In the genomic region with DNA sequence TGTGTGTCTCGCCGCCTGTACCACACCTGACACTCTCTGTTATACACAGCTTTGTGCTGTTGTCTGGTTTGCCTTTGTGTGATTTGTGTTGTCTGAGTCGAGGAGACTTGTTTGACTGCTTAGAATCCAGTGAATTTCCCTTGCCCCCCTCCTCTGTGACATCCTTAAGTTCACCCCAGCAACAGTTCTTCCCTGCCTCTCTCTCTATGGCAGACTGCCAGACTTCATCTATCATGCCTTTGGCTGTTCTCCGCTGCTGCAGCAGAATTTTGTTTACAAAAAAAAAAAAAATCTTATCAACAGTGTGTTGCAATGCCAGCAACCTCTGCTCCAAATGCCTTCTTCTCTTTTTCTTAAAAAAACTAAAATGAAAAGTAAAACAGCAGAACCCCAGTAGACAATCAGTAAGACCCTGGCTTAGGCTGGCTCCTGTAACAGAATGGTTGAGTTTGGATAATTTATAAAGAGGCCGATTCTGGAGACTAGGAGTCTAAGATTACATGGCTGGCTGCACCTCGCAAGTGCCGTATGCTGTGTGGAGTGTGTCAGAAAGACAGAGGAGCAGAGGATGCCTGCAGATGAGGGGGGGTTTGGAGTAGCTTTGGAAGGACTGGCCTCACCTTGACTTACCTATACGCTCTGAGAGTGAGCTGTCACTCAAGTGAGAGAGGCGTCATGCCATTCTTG, we compare ENCODE assay signal across 7 mouse cellular contexts. TPM values are rescaled to one million over a fixed set of nuclear protein-coding genes. Genes with fewer than 3 reads are reported as not detected.
DNase-seq lines count a peak whose midpoint lies in the region; ATAC-seq and TF ChIP-seq lines count a peak whose summit lies in the region.

No protein-coding gene starts in this region.

- TF ChIP-seq CTCF in MEL (IDR thresholded peaks at IDR 0.05 in 2 of 3, conservative IDR thresholded peaks at IDR 0.05 in 1 of 3; ENCODE audit: control insufficient read depth in 1 of 3, insufficient read depth in 1 of 3, low read depth in 2 of 3, low read length in 3 of 3, poor library complexity in 1 of 3, severe bottlenecking in 1 of 3) = no peak
- no peak for TF ChIP-seq CTCF in kidney, postnatal 0 days (IDR thresholded peaks at IDR 0.05; ENCODE audit: low read depth)
- TF ChIP-seq CTCF in midbrain, postnatal 0 days (IDR thresholded peaks at IDR 0.05) = no peak

- no peak overlapping the region for H3K4me2 ChIP-seq in heart, embryonic 11.5 days
- peak overlapping the region; percentile 11; the same call in 1 of the 2 replicates for H3K4me2 ChIP-seq in kidney, postnatal 0 days (ENCODE audit: low read length)
- H3K4me2 ChIP-seq in midbrain, postnatal 0 days (ENCODE audit: low read depth, low read length, poor library complexity, severe bottlenecking) = no peak overlapping the region

- no peaks in the 10 kb centered on the region for H3K79me2 ChIP-seq in MEL (ENCODE audit: control insufficient read depth, insufficient read depth, low read length, poor library complexity)

- no peak for ATAC-seq in heart, embryonic 11.5 days (replicated peaks; ENCODE audit: insufficient number of reproducible peaks, low FRiP score, low TSS enrichment)
- ATAC-seq in kidney, postnatal 0 days (replicated peaks; ENCODE audit: low FRiP score, low read depth) = no peak
- peak; percentile 63 for ATAC-seq in midbrain, postnatal 0 days (ENCODE audit: low FRiP score)
- ATAC-seq in erythroblast, adult 5-6 weeks (replicated peaks; ENCODE audit: low FRiP score, poor library complexity, severe bottlenecking) = no peak

- H3K9me3 ChIP-seq in MEL (replicated peaks; ENCODE audit: insufficient read depth, low read length) = no peaks in the 10 kb centered on the region
- H3K9me3 ChIP-seq in heart, embryonic 11.5 days (replicated peaks; ENCODE audit: control insufficient read depth, low read length) = no peaks in the 10 kb centered on the region
- no peaks in the 10 kb centered on the region for H3K9me3 ChIP-seq in kidney, postnatal 0 days (replicated peaks; ENCODE audit: low read length)
- no peaks in the 10 kb centered on the region for H3K9me3 ChIP-seq in midbrain, postnatal 0 days (ENCODE audit: low read length)

- H3K36me3 ChIP-seq in MEL (ENCODE audit: control insufficient read depth in 1 of 2, insufficient read depth in 2 of 2, low read length in 2 of 2) = no peaks in the 10 kb centered on the region
- H3K36me3 ChIP-seq in heart, embryonic 11.5 days (ENCODE audit: control insufficient read depth, insufficient read depth, low read length) = no peaks in the 10 kb centered on the region
- H3K36me3 ChIP-seq in kidney, postnatal 0 days (ENCODE audit: insufficient read depth, low read length) = no peaks in the 10 kb centered on the region
- H3K36me3 ChIP-seq in midbrain, postnatal 0 days (ENCODE audit: insufficient read depth, low read length) = no peaks in the 10 kb centered on the region

- H3K4me3 ChIP-seq in MEL (ENCODE audit: control insufficient read depth in 1 of 2, insufficient read depth in 1 of 2, low read depth in 2 of 2, low read length in 2 of 2) = no peak overlapping the region
- H3K4me3 ChIP-seq in heart, embryonic 11.5 days (ENCODE audit: low read depth, low read length) = no peak overlapping the region
- no peak overlapping the region for H3K4me3 ChIP-seq in kidney, postnatal 0 days (replicated peaks; ENCODE audit: low read depth, low read length)
- no peak overlapping the region for H3K4me3 ChIP-seq in midbrain, postnatal 0 days (ENCODE audit: low read depth, low read length)

- TF ChIP-seq EP300 in MEL (IDR thresholded peaks at IDR 0.05; ENCODE audit: low read depth in 1 of 2, low read length in 2 of 2) = no peak

- 56% methylated on average over 9 of the region's 9 CpGs for WGBS in heart, embryonic 11.5 days (ENCODE audit: insufficient replicate concordance)
- 30% methylated on average over 9 of the region's 9 CpGs for WGBS in kidney, postnatal 0 days
- WGBS in midbrain, postnatal 0 days = 33% methylated on average over 9 of the region's 9 CpGs

- peak; percentile 30 for DNase-seq in MEL (ENCODE audit: low read depth, low spot score)
- DNase-seq in Muller cell, postnatal 12 days (ENCODE audit: inconsistent ontology term) = peak; percentile 20
- peak; percentile 87 for DNase-seq in kidney, postnatal 0 days (ENCODE audit: low spot score)
- peak; percentile 88 for DNase-seq in midbrain, postnatal 0 days (ENCODE audit: low spot score)
- no peak for DNase-seq in gastrocnemius, postnatal 10 days

- no peaks in the 10 kb centered on the region for H3K4me1 ChIP-seq in MEL (ENCODE audit: control insufficient read depth in 1 of 2, insufficient read depth in 2 of 2, low read length in 2 of 2)
- H3K4me1 ChIP-seq in heart, embryonic 11.5 days (ENCODE audit: control insufficient read depth, insufficient read depth, low read length) = no peaks in the 10 kb centered on the region
- peaks cover 6% of the 10 kb centered on the region for H3K4me1 ChIP-seq in kidney, postnatal 0 days (replicated peaks; ENCODE audit: insufficient read depth, low read length)
- peaks cover 4% of the 10 kb centered on the region; the same call in 1 of the 2 replicates for H3K4me1 ChIP-seq in midbrain, postnatal 0 days (ENCODE audit: insufficient read depth, low read length)

- H3K27me3 ChIP-seq in MEL (ENCODE audit: control insufficient read depth in 1 of 2, insufficient read depth in 2 of 2, low read length in 2 of 2) = no peaks in the 10 kb centered on the region; a peak in 1 of 4 replicates
- H3K27me3 ChIP-seq in heart, embryonic 11.5 days (ENCODE audit: control insufficient read depth, insufficient read depth, low read length) = no peaks in the 10 kb centered on the region
- no peaks in the 10 kb centered on the region for H3K27me3 ChIP-seq in kidney, postnatal 0 days (ENCODE audit: insufficient read depth, low read length)
- no peaks in the 10 kb centered on the region for H3K27me3 ChIP-seq in midbrain, postnatal 0 days (ENCODE audit: insufficient read depth, low read length)

- no peak overlapping the region for H3K9ac ChIP-seq in MEL (ENCODE audit: control insufficient read depth, low read depth, low read length, poor library complexity, severe bottlenecking)
- no peak overlapping the region for H3K9ac ChIP-seq in heart, embryonic 11.5 days (ENCODE audit: low read depth, low read length)
- H3K9ac ChIP-seq in kidney, postnatal 0 days (ENCODE audit: low read depth, low read length) = no peak overlapping the region
- no peak overlapping the region for H3K9ac ChIP-seq in midbrain, postnatal 0 days (replicated peaks; ENCODE audit: low read length, poor library complexity, severe bottlenecking)

- TF ChIP-seq RAD21 in MEL (IDR thresholded peaks at IDR 0.05; ENCODE audit: low read depth, low read length) = no peak

- no peak for TF ChIP-seq POLR2A in MEL (IDR thresholded peaks at IDR 0.05; ENCODE audit: control insufficient read depth in 1 of 2, insufficient read depth in 1 of 2, low read depth in 1 of 2, low read length in 2 of 2, poor library complexity in 1 of 2)

- no peak overlapping the region for H3K27ac ChIP-seq in MEL (ENCODE audit: control insufficient read depth, low read depth, low read length)
- 0 out of 2 replicates have a peak overlapping the region, but pooled peaks have one; percentile 8 for H3K27ac ChIP-seq in heart, embryonic 11.5 days (ENCODE audit: low read depth, low read length)
- H3K27ac ChIP-seq in kidney, postnatal 0 days = peak overlapping the region; percentile 37; the same call in 1 of the 2 replicates
- 0 out of 2 replicates have a peak overlapping the region, but pooled peaks have one; percentile 26 for H3K27ac ChIP-seq in midbrain, postnatal 0 days (ENCODE audit: low read depth, low read length)

TF ChIP-seq in MEL, 35 proteins besides CTCF, POLR2A, EP300 and RAD21:
- TF ChIP-seq ZNF384 (IDR thresholded peaks at IDR 0.05; ENCODE audit: low read depth, low read length) (peak; percentile 70), JUND (IDR thresholded peaks at IDR 0.05; ENCODE audit: low read depth, low read length) (no peak), CHD2 (IDR thresholded peaks at IDR 0.05; ENCODE audit: low read length) (no peak)

RNA-seq across cellular contexts. Expression of a gene that starts 44.8 kb away (rescaled TPM):
- not detected in 2 replicates for total RNA-seq in MEL (2012; rRNA removed)
- under 1 TPM in 1 of 2 experiments, not detected in 1; 0.28 TPM for polyA plus RNA-seq in MEL (2012; ENCODE audit: insufficient read depth in 1 of 2, insufficient read length in 2 of 2, low read depth in 1 of 2, low replicate concordance in 2 of 2, missing spikeins in 1 of 2)
- polyA plus RNA-seq in heart, embryonic 11.5 days (2014; fragmentation: Nextera tagmentation; extraction: Ambion mirVana) = 6.0 and 7.0 TPM in 2 replicates
- 41.8 and 46.0 TPM in 2 replicates for polyA plus RNA-seq in kidney, postnatal 0 days (2015; fragmentation: Nextera tagmentation; extraction: Ambion mirVana)
- total RNA-seq in midbrain, postnatal 0 days (2014; rRNA removed) = 21.9 and 26.5 TPM in 2 replicates
- 18.9 and 20.1 TPM in 2 replicates for polyA plus RNA-seq in midbrain, postnatal 0 days (2015; fragmentation: Nextera tagmentation; extraction: Ambion mirVana)
- not detected in 2 replicates for total RNA-seq in erythroblast, adult 5-6 weeks (2015; ENCODE audit: low replicate concordance)
- not detected in 2 replicates for total RNA-seq in erythroblast, adult 5-6 weeks (2017; ENCODE audit: low replicate concordance)
- 1 to 10 TPM; 1.6 to 1.7 TPM for total RNA-seq in gastrocnemius, postnatal 10 days (2021)
